Mouse (Mus musculus): ENCODE results near the gene Itga5. TPM values are rescaled to one million over a fixed set of nuclear protein-coding genes. Genes with fewer than 3 reads are reported as not detected.
"Not testable (repeated sequence)": the region's sequence is repeated elsewhere in the genome, so short reads cannot be mapped to it uniquely, and the experiment has no call there.

The Itga5 gene
- total RNA-seq (2021): 35.5 and 45.9 TPM in 2 replicates
- long read RNA-seq, full-length matches to known transcripts: 9 of 49 reads
- long read RNA-seq, partial matches to known transcripts: 30 of 49 reads
- long read RNA-seq, other reads (novel, unspliced or antisense): 10 of 49 reads

- peak; percentile 88 for DNase-seq
Measured at GRCm38 (mm10) chr15:103366376-103367149, at the start of gene Itga5. Itga5 (minus strand) TSS chr15:103366763.

DNA sequence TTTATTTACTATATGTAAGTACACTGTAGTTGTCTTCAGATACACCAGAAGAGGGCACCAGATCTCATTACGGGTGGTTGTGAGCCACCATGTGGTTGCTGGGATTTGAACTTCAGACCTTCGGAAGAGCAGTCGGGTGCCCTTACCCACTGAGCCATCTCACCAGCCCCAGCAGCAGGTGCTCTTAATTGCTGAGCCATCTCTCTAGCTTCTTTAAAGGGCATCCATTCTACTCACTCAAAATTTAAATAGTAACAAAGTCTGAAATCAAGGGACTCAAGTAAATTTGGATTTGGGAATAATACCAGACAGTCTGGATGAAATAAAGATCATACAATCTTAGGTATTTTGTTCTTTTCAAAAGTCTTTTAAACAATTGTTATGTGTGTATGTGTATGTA lies 39.0 kb upstream of the Itga5 start:
- DNase-seq: not testable (repeated sequence)

DNA sequence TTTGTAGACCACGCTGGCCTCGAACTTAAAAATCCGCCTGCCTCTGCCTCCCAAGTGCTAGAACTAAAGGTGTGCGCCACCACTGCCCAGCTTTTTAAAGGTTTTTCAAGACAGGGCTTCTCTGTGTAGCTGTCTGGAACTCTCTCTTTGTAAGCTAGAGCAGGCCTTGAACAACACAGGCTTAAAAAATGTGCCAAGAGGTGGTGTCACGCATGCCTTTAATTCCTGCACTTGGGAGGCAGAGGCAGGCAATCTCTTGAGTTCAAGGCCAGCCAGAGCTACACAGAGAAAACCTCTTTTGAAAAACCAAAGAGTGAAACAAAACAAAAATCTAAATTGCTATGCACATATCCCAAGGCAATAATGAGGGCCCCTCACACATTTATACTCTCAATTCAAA lies 34.8 kb upstream of the Itga5 start:
- DNase-seq: no peak

DNA sequence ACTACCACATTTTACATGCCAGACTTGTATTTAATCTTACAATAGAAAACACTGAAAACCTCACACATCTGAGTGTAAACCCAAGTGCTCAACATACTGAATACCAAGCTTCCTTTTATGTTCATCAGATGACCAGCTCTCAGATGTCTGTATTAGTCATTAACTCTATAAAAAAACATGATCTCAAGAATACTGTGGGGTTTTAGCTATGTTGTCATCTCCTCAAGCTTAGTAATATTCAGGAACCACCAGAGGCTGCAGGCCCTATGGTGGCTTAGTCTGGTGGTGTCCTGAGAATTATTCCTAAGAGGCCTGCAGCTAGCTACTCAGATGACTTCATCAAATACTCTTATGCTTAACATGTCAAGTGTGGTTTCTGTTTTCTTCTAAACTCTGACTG lies 27.0 kb upstream of the Itga5 start:
- DNase-seq: no peak

DNA sequence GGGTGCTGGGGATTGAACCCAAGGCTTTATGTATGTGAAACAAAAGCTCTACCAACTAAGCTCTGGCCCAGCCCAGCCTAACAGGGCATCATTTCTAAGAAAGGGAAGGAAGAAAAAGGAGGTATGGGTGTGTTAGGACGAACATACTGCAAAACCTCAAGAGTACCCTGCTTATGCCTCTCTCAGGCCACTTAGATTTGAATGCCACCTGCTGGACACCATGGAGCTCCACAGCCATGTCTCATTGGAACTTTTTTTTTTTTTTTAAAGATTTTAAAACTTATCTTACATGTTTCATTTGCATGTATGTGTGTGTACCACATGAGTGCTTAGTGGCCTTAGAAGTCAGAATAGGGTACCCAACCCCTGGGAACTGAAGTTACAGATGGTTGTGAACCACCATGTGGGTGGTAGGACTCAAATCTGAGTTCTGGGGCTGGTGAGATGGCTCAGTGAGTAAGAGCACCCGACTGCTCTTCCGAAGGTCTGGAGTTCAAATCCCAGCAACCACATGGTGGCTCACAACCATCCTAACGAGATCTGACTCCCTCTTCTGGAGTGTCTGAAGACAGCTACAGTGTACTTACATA lies 22.1 kb upstream of the Itga5 start:
- no peak for DNase-seq

- peak; percentile 70 for DNase-seq
Measured at GRCm38 (mm10) chr15:103383771-103384488, 17.4 kb upstream of the Itga5 start.

DNA sequence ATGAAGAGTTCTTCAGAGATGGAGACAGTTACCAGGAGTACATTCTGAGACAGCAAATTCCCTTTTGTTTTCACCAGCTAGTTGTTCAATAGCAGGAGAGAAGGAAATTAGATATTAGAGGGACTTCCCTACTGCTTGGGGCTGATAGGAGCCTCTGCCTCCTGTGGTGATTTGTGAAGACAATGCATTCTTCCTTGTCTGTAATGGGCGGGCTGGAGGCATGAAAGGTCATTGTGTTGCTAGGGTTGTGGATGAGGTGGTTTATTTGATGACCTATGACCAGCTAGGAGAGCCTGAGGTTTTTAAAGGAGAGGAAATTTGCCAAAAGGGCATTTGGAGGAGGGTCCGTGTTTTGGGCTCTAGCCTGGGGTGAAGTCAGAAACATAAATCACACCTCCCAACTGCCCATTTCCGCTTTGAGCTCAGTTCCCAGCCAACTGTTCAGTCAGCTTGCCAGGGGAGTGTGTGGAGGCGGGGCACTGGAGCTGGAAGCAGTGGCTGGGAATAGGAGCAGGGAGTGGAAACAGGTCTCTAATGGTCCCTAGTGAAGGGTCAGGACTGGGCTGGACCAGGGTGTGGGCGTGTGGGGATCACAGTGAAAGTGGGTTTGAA lies 16.3 kb upstream of the Itga5 start:
- peak; percentile 52 for DNase-seq

- no peak for DNase-seq
Measured at GRCm38 (mm10) chr15:103382075-103382474, 15.5 kb upstream of the Itga5 start.

- no peak for DNase-seq
Measured at GRCm38 (mm10) chr15:103378665-103379356, 12.2 kb upstream of the Itga5 start.

DNA sequence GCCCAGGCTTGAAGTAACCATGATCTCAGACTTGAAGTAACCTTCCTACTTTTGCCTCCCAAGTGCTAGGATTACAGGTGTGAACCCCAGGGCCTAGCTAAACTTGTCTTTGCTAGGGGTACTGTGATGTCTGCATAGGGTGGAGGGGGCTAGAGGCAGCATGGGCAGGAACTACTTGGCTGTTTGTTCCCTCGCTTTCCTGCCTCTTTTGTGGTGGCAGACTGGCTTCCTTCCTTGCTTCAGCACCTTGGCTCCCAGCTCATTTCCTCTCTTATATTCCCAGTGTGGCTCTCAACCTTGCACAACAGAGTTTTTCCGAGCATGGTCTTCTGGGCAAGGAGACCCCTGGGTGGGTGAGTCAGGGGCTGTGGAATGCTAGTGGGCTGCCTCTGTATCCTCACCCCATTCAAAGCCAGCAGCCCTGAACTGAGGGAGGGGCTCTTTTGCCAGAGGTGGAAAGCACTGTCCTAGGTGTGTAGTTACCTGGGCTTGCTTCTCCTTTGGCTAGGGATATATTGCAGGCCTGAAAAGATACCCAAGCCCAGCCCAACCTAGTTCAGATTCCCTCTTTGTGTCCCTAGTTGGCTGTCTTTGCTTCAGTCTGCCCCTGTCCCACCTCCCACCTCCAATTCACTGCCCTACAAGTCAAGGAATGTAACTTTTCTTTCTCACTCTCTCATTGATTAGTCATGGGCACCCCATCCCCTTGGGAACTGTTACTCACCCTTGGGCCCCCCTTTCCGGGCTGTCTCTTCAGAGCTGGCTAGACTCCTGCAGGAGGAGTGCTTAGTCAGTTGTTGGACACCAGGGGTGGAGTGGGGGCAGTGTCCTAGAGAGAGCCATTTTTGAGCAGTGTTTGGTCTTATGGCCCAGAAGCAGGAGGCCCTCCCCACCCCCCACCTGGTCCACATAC lies 11.4 kb upstream of the Itga5 start:
- DNase-seq: no peak

GRCm38 (mm10) chr15:103376837-103377269 lies 10.3 kb upstream of the Itga5 start:
- DNase-seq: no peak

DNA sequence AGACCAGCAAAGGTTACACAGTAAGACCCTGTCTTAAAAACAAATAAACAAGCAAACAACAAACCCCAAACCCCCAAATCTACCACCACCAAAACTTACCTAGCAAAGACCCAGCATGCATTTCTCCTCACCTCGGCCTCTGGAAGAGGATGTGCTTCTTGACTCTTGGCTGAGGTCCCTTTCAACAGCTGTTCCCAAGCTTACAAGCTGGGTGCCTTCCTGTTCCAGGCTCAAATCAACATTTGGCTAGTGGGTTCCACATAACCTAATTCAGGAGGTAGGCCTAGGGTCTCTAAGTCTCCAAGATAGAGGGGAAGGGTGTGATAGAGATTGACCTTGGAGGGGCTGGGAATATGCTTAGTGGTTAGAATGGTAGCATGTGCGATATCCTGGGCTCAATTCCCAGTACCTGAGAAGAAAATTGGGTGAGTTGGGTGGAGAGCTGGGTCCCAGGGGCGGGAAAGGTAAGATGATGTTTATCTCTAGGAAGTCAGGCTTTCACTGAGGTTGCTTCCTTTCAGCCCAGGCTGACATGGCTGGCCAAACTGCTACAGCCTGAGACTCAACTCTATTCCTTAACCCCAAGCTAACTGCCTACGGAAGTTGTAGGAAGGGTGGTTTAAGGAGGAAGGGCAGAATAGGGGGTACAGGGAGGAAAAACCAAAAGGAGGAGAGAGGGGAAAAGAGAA lies 8.7 kb upstream of the Itga5 start:
- no peak for DNase-seq

- no peak for DNase-seq
Measured at GRCm38 (mm10) chr15:103372461-103372860, 5.9 kb upstream of the Itga5 start.

DNA sequence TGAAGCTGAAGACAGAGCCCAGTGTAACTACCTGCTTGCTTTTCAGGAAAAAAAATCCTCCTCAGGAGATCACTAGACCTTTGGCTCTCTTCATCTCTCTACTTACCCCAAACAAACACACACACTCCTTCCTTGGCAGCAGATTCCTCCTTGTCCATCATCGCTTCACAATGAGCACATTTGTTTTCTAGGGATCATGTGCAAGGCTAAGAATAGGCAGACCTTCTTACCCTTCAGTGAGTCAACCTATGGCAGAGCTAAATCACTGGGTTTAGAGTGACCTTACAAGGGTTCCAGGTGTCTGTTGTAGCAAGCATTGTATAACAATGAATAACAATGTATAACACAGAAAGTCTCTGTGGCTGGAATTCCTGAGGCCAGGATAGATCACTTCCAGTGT lies 5.2 kb upstream of the Itga5 start:
- no peak for DNase-seq

DNA sequence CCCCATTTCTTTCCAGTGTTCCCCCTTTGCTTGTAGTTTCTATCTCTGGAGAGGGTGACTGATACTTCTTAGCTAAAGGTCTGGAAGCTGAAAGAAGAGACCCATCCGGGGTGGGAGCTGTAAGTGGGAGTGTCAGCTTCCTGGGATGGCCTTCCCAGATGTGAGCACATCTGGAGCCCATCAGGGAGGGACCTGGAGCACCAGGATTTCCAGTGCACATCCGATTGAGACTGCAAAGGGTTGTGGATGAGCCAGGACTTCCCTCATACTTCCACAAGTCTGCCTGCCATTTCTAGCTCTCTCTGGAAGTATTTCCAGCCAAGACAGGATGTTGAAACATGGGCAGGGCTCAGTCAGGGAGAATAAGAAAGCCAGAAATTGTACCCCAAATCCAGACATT lies 4.6 kb upstream of the Itga5 start:
- DNase-seq: no peak

- no peak for DNase-seq
Measured at GRCm38 (mm10) chr15:103370462-103370861, 3.9 kb upstream of the Itga5 start.

- DNase-seq: no peak
Measured at GRCm38 (mm10) chr15:103369123-103369522, 2.6 kb upstream of the Itga5 start.

DNA sequence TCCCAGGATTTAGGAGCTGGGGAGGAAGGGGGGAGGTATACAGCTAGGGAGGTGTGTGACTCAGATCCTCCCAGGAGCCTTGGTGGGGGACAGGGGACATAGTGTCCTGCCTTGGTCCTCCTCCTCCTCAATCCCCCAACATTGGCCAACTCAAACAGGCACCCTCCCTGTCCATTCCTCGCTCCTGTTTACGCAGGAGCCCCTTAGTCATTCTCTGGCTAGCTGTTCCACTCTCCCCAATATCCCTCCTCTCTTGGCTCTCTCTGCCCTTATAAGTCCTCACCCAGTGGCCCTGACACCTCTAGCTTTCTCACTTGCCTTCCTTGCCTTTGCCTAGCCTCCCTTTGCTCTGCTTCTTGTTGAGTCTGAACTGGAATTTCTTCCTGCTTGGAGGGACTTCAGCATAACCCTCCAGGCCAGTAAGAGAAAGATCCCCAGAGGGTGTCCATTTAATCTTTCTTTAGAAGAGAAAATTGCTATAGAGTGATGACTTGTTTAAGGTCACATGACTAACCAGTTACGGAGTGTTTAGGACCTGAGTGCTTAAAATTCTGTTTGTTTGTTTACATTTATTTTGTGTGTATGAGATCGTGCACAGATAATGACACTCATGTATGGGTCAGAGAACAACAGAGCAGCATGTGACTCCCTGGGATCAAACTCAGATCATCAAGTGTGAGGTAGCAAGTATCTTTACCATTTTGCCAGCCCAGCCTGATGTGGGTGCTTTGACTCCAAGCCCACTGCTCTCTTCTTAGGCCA lies 1.8 kb upstream of the Itga5 start:
- no peak for DNase-seq

Data from adrenal gland, postnatal 25 days (tissue).